Mouse (Mus musculus): ENCODE data around the gene Sgpp2. TPM values are rescaled to one million over a fixed set of nuclear protein-coding genes. Genes with fewer than 3 reads are reported as not detected.

Gene Sgpp2
- total RNA-seq, 4 experiments from 2014 or later = 5.5 to 8.9 (median 7.1) TPM

DNA sequence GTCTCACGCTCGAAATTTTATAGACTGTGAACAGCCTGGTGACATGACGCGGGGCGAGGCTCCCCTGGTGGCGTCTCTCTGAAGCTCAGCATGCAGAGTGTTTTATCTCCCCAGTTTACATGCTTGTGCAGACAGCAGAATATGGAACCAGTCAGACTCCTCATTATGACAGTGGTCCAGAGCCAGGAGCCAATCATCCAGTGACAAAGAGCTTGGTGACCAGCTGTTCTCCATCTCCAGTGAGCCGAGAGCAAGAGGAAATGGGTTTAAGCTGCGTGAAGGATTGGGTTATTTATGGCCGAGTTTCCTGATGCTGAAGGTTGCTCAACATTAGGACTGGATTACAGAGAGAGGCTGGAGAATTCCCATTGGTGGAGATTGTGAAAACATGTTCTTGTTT is 28.1 kb downstream of the Sgpp2 start:
- DNase-seq (ENCODE audit: low spot score in 2 of 2) = no peak

GRCm38 (mm10) chr1:78339941-78340340 is 29.8 kb downstream of the Sgpp2 start:
- no peak for DNase-seq (ENCODE audit: low spot score in 2 of 2)

GRCm38 (mm10) chr1:78340584-78340983 is 30.4 kb downstream of the Sgpp2 start:
- no peak for DNase-seq (ENCODE audit: low spot score in 2 of 2)

GRCm38 (mm10) chr1:78347317-78347806 is 37.2 kb downstream of the Sgpp2 start:
- no peak for DNase-seq (ENCODE audit: low spot score in 2 of 2)

- DNase-seq (ENCODE audit: low spot score in 2 of 2) = no peak
These were observed 39.1 kb downstream of the Sgpp2 start for GRCm38 (mm10) chr1:78349219-78349618.

DNA sequence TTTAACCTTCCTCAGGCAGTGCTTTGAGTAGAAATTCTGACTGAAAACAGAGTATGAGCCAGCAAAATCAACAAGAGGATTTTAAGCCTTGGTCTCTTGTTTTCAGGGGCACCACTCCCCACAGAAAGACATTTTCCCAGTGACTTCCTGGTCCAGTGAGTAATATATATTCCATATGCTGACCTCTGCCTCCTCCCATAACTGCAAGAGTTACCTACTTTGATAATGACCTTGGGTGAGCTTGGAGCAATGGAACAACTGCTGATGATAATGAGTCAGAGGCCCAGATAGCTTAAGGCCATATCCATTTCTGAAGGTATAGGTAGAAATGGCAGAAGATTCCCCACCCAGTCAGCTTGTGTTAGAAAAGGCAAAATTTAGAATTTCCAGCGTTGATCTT is 43.1 kb downstream of the Sgpp2 start:
- no peak for DNase-seq (ENCODE audit: low spot score in 2 of 2)

- DNase-seq (ENCODE audit: low spot score in 2 of 2) = no peak
These were observed 45.0 kb downstream of the Sgpp2 start for GRCm38 (mm10) chr1:78355123-78355522.

DNA sequence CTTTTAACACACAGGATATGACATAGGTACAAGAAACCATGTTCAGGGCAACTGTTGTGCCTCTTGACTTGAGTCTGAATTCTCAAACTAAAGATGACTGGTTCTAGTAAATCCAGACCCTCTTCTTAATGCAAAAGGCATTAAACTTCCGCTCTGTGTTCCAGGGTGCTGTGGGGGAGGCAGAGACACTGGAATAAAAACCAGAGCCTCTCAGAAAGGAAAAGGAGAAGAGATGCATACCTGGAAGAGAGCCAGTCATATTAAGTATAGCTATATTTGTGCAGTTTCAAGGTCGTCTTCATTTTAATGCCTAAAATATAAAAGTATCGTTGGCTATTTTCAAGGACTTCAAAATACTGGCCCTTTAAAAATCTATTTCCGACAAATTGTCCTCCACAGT is 47.3 kb downstream of the Sgpp2 start:
- DNase-seq (ENCODE audit: low spot score in 2 of 2) = no peak

GRCm38 (mm10) chr1:78357868-78358267 is 47.7 kb downstream of the Sgpp2 start:
- DNase-seq (ENCODE audit: low spot score in 2 of 2) = no peak

- DNase-seq (ENCODE audit: low spot score in 2 of 2) = no peak
These were observed 54.1 kb downstream of the Sgpp2 start for GRCm38 (mm10) chr1:78363965-78364889.

GRCm38 (mm10) chr1:78367806-78368205 is 57.7 kb downstream of the Sgpp2 start:
- DNase-seq (ENCODE audit: low spot score in 2 of 2) = no peak

DNA sequence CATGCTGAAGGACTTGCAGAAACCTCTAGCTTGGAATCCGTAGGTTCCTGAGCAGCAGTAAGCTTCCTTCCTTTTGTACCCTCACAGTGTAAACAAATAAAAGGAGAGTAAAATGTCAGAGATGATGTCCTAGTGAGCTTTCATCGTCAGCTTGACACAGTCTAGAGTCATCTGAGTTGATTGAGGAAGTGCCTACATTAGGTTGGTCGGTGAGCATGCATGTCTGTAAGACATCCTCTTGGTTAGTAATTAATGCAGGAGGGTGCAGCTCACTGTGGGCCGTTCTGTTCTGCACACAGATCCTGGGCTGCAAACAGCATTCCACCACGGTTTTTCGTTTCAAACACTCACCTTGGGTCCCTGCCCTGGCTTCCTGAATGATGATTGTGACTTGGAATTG is 60.0 kb downstream of the Sgpp2 start:
- DNase-seq (ENCODE audit: low spot score in 2 of 2) = no peak

DNA sequence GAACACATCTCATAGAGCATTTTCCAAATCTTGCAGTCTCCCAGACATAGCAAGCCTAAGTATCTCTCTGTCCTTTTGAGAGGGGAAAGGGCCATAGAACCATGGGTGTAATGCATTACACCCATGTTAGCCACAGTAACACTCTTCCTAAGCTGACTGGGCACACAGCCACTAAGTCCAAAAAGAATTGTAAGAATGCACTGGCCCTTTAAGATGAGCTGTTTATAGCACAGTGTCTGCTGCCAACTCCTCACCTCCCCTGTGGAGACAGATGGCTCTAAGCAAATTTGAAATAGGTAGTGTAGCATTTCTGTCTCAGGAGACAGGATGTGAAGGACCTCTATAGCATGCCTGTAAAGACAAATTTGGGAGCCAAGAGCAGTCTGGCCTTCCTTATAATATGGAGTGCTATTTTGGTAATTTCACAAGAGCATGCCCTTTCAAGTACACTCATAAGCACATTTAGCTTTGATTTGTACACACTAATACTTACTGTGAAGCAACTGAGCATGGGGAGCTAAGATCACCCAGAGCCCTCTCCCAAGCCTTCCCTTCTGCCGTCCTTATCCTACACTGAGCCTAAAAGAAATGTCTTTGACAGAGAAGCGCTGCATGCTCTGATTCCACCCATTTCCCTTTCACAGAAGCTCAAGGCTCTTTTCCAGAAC is 61.6 kb downstream of the Sgpp2 start:
- DNase-seq (ENCODE audit: low spot score in 2 of 2) = peak in 1 of 2 experiments; percentile 9

GRCm38 (mm10) chr1:78372316-78372715 is 62.2 kb downstream of the Sgpp2 start:
- no peak for DNase-seq (ENCODE audit: low spot score in 2 of 2)

DNA sequence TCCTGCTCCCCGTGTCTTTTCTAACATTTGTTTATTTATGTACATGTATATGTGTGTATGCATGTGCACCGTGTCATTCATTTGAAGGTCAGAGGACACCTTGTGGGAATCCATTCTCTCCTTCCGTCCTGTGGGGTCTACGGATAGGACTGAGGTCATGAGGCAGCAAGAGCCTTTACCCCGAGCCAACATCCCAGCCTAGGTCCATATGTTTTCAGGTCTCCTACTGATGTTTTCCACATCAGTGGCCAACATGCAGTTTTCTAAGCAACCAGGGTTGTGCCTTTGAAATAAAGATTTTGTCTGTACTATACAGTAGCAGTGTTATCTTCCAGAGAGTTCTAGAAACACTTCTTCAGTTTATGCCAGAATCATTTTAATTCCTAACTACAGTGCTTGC is 63.7 kb downstream of the Sgpp2 start:
- no peak for DNase-seq (ENCODE audit: low spot score in 2 of 2)

- DNase-seq (ENCODE audit: low spot score in 2 of 2) = no peak
These were observed 64.9 kb downstream of the Sgpp2 start for GRCm38 (mm10) chr1:78375058-78375457.

DNA sequence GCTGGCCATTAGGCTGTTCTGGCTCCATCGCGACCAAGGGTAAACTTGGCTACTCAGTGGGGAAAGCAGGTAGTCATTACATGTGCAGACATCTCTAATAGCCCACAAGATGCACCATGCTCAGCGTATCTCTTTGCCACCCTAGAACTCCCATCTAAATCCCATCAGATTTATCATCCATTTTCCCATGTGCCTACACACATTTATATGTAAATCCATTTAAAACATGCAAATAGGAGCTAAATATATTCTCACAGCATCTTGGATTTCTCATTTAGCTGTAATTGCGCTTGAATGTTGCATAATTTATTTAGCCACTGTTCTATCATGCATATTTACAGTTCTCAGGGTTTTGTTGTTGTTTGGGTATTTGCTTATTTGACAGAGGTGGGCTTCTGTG is 70.8 kb downstream of the Sgpp2 start:
- DNase-seq (ENCODE audit: low spot score in 2 of 2) = no peak

DNA sequence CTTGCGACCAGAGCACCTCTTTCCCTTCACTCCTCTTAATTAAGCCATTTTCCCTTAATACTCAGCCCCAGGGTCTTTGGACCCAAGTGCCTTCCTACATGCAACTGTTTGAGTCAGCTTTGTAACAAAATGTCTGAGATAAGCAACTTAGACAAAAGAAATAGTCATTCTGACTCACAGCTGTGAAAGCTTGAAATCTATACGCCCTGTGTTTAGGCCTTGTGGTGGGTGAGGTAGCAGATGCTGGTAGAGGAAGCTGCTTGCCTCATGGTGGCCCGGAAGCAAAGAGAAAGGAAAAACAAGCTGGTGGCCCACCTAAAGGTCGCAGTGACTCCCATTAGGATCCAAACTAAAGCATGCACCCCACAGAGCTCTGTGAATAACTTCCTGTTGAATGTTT is 77.7 kb downstream of the Sgpp2 start:
- no peak for DNase-seq (ENCODE audit: low spot score in 2 of 2)

- no peak for DNase-seq (ENCODE audit: low spot score in 2 of 2)
These were observed 78.7 kb downstream of the Sgpp2 start for GRCm38 (mm10) chr1:78388848-78389247.

- DNase-seq (ENCODE audit: low spot score in 2 of 2) = no peak
These were observed 85.1 kb downstream of the Sgpp2 start for GRCm38 (mm10) chr1:78395191-78395735.

GRCm38 (mm10) chr1:78395737-78396136 is 85.6 kb downstream of the Sgpp2 start:
- no peak for DNase-seq (ENCODE audit: low spot score in 2 of 2)

DNA sequence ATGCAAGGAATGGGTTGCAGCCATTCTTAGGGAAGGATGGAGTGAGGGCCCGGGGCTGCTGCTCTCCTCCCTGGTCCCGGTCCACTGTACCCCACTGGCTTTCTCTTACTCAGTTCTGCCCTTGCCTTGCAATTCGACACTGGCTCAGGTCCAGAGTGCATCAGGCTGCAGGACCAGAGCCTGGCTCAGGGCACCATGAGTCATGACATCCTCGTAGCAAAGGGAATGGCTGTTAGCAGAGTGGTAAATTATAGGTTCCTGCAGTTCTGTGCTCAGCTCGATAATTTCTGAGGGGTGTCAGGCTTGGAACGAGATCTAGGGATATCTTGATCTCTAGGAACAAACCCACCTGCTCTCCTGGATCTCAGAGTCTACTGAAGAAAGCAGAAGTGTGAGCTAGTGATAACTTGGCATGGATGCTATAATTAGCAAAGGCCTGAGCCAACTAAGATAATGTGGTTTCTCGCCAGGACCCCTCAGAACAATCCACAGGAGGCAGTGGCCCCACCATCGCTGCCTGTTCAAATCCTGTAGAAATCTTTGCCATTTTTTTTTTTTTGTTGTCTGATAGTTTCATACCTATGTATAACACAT is 86.3 kb downstream of the Sgpp2 start:
- DNase-seq (ENCODE audit: low spot score in 2 of 2) = no peak

Measured in layer of hippocampus, adult 8-10 months (tissue).